Mouse (Mus musculus) MEL (cell line): ENCODE results near the gene Ctns. TPM values are rescaled to one million over a fixed set of nuclear protein-coding genes. Genes with fewer than 3 reads are reported as not detected.

Source experiments
- DNase-seq: peaks from one replicate; pipeline ENCODE4 v3.0.0; 2011; ENCODE audit warnings: low read depth, low spot score
- H3K27ac ChIP-seq: 2 replicates; pipeline ENCODE4 v1.5.1; 2012; ENCODE audit warnings: low read depth, mild to moderate bottlenecking, control low read depth, low read length, moderate library complexity; ENCODE audit not compliant: control insufficient read depth
- H3K27me3 ChIP-seq, 2 experiments: fragments of 150-350 bp in 1 of 2; sonication (generic) in 1 of 2; 2 replicates each; pipeline ENCODE4 v1.6.1; 2012; ENCODE audit warnings: low read length in 2 of 2, mild to moderate bottlenecking in 2 of 2, improper control_type of control experiment in 1 of 2, moderate library complexity in 1 of 2; ENCODE audit not compliant: insufficient read depth in 2 of 2, control insufficient read depth in 1 of 2
- H3K36me3 ChIP-seq, 2 experiments: 2 replicates each; pipeline ENCODE4 v1.6.1; 2012 to 2014; ENCODE audit warnings: low read length in 2 of 2, improper control_type of control experiment in 1 of 2, inconsistent platforms in 1 of 2, mild to moderate bottlenecking in 1 of 2; ENCODE audit not compliant: insufficient read depth in 2 of 2, control insufficient read depth in 1 of 2
- H3K4me1 ChIP-seq, 2 experiments: fragments of 150-350 bp in 1 of 2; sonication (generic) in 1 of 2; 2 replicates each; pipeline ENCODE4 v1.6.1; 2012; ENCODE audit warnings: low read length in 2 of 2, improper control_type of control experiment in 1 of 2, mild to moderate bottlenecking in 1 of 2; ENCODE audit not compliant: insufficient read depth in 2 of 2, control insufficient read depth in 1 of 2
- H3K4me3 ChIP-seq, 2 experiments: fragments of 150-350 bp in 1 of 2; sonication (generic) in 1 of 2; 2 replicates each; pipeline ENCODE4 v1.5.1; 2012; ENCODE audit warnings: low read depth in 2 of 2, low read length in 2 of 2, mild to moderate bottlenecking in 2 of 2, moderate library complexity in 2 of 2, control low read depth in 1 of 2, improper control_type of control experiment in 1 of 2; ENCODE audit not compliant: control insufficient read depth in 1 of 2, insufficient read depth in 1 of 2
- H3K79me2 ChIP-seq: 2 replicates; pipeline ENCODE4 v1.6.1; 2012; ENCODE audit warnings: mild to moderate bottlenecking, low read length, moderate library complexity; ENCODE audit not compliant: control insufficient read depth, poor library complexity, insufficient read depth
- H3K9ac ChIP-seq: 2 replicates; pipeline ENCODE4 v1.6.1; 2012; ENCODE audit warnings: low read depth, mild to moderate bottlenecking, control low read depth, low read length, moderate library complexity; ENCODE audit not compliant: control insufficient read depth, poor library complexity, severe bottlenecking
- H3K9me3 ChIP-seq: fragments of 150-350 bp; sonication (generic); replicated peaks from 2 replicates; pipeline ENCODE4 v1.6.1; 2012; ENCODE audit warnings: mild to moderate bottlenecking, low read length, improper control_type of control experiment, moderate library complexity; ENCODE audit not compliant: insufficient read depth
- BHLHE40 ChIP-seq: IDR thresholded peaks from 2 replicates; pipeline ENCODE4 v1.6.1; 2012; ENCODE audit warnings: low read depth, mild to moderate bottlenecking, inconsistent platforms, low read length, improper control_type of control experiment, borderline replicate concordance
- CHD1 ChIP-seq: IDR thresholded peaks from 2 replicates; pipeline ENCODE4 v1.6.1; 2012; ENCODE audit warnings: low read depth, mild to moderate bottlenecking, inconsistent platforms, low read length, improper control_type of control experiment
- CHD2 ChIP-seq: IDR thresholded peaks from 2 replicates; pipeline ENCODE4 v1.6.1; 2011; ENCODE audit warnings: low read length, improper control_type of control experiment
- CTCF ChIP-seq, 3 experiments: IDR thresholded peaks in 2 of 3; conservative IDR thresholded peaks in 1 of 3; 2 replicates each; pipeline ENCODE4 v1.5.1; 2011 to 2012; ENCODE audit warnings: low read length in 3 of 3, low read depth in 2 of 3, mild to moderate bottlenecking in 2 of 3, improper control_type of control experiment in 1 of 3, inconsistent platforms in 1 of 3, mixed read lengths in 1 of 3, moderate library complexity in 1 of 3; ENCODE audit not compliant: control insufficient read depth in 1 of 3, insufficient read depth in 1 of 3, poor library complexity in 1 of 3, severe bottlenecking in 1 of 3
- E2F4 ChIP-seq: IDR thresholded peaks from 2 replicates; pipeline ENCODE4 v1.6.1; 2011; ENCODE audit warnings: low read depth, low read length, improper control_type of control experiment, borderline replicate concordance
- ELF1 ChIP-seq: IDR thresholded peaks from 2 replicates; pipeline ENCODE4 v1.6.1; 2014; ENCODE audit warnings: low read depth, mild to moderate bottlenecking, inconsistent platforms, low read length, improper control_type of control experiment, moderate library complexity
- EP300 ChIP-seq, 2 experiments: IDR thresholded peaks; 2 replicates each; pipeline ENCODE4 v1.6.1; 2011; ENCODE audit warnings: improper control_type of control experiment in 2 of 2, low read length in 2 of 2, low read depth in 1 of 2, mild to moderate bottlenecking in 1 of 2
- ETS1 ChIP-seq: IDR thresholded peaks from 2 replicates; pipeline ENCODE4 v1.6.1; 2012; ENCODE audit warnings: low read depth, mild to moderate bottlenecking, inconsistent platforms, low read length, improper control_type of control experiment, moderate library complexity
- GABPA ChIP-seq: IDR thresholded peaks from 2 replicates; pipeline ENCODE4 v1.6.1; 2012; ENCODE audit warnings: low read depth, mild to moderate bottlenecking, inconsistent platforms, low read length, improper control_type of control experiment, moderate library complexity
- GATA1 ChIP-seq: IDR thresholded peaks from 2 replicates; pipeline ENCODE4 v1.6.1; 2011; ENCODE audit warnings: low read depth, low read length, improper control_type of control experiment
- KAT2A ChIP-seq: conservative IDR thresholded peaks from 2 replicates; pipeline ENCODE4 v1.6.1; 2012; ENCODE audit warnings: low read depth, low read length, improper control_type of control experiment, inconsistent platforms
- MAFK ChIP-seq: IDR thresholded peaks from 2 replicates; pipeline ENCODE4 v1.6.1; 2011; ENCODE audit warnings: low read depth, mild to moderate bottlenecking, low read length, improper control_type of control experiment, borderline replicate concordance
- MEF2A ChIP-seq: IDR thresholded peaks from 2 replicates; pipeline ENCODE4 v1.6.1; 2014; ENCODE audit warnings: low read depth, mild to moderate bottlenecking, inconsistent platforms, low read length, improper control_type of control experiment; ENCODE audit not compliant: poor library complexity, insufficient replicate concordance, severe bottlenecking; ENCODE audit errors: extremely low read depth
- MXI1 ChIP-seq: IDR thresholded peaks from 2 replicates; pipeline ENCODE4 v1.6.1; 2011; ENCODE audit warnings: mild to moderate bottlenecking, low read depth, low read length, improper control_type of control experiment
- MYB ChIP-seq: IDR thresholded peaks from 2 replicates; pipeline ENCODE4 v1.6.1; 2011; ENCODE audit warnings: mild to moderate bottlenecking, low read depth, low read length, improper control_type of control experiment
- MYC ChIP-seq: IDR thresholded peaks from 2 replicates; pipeline ENCODE4 v1.6.1; 2011; ENCODE audit warnings: low read depth, mild to moderate bottlenecking, low read length, improper control_type of control experiment, moderate library complexity
- NRF1 ChIP-seq: IDR thresholded peaks from 2 replicates; pipeline ENCODE4 v1.6.1; 2014; ENCODE audit warnings: low read depth, mild to moderate bottlenecking, inconsistent platforms, low read length, improper control_type of control experiment, moderate library complexity; ENCODE audit not compliant: poor library complexity, insufficient read depth, severe bottlenecking
- POLR2A ChIP-seq, 2 experiments: IDR thresholded peaks; 2 replicates each; pipeline ENCODE4 v1.6.1; 2011 to 2012; ENCODE audit warnings: low read length in 2 of 2, mild to moderate bottlenecking in 2 of 2, control low read depth in 1 of 2, improper control_type of control experiment in 1 of 2, low read depth in 1 of 2, moderate library complexity in 1 of 2; ENCODE audit not compliant: control insufficient read depth in 1 of 2, insufficient read depth in 1 of 2, poor library complexity in 1 of 2
- POLR2AphosphoS2 ChIP-seq: IDR thresholded peaks from 2 replicates; pipeline ENCODE4 v1.6.1; 2011; ENCODE audit warnings: low read length, improper control_type of control experiment
- POLR2AphosphoS5 ChIP-seq: IDR thresholded peaks from 2 replicates; pipeline ENCODE4 v1.6.1; 2012; ENCODE audit warnings: low read depth, borderline replicate concordance, mild to moderate bottlenecking, inconsistent platforms, low read length, moderate library complexity, mixed read lengths
- RAD21 ChIP-seq: IDR thresholded peaks from 2 replicates; pipeline ENCODE4 v1.6.1; 2011; ENCODE audit warnings: mild to moderate bottlenecking, low read depth, low read length, improper control_type of control experiment
- RCOR1 ChIP-seq: IDR thresholded peaks from 2 replicates; pipeline ENCODE4 v1.6.1; 2012; ENCODE audit warnings: low read depth, mild to moderate bottlenecking, inconsistent platforms, low read length, improper control_type of control experiment
- SIN3A ChIP-seq: IDR thresholded peaks from 2 replicates; pipeline ENCODE4 v1.6.1; 2012; ENCODE audit warnings: low read length, improper control_type of control experiment, inconsistent platforms
- TBP ChIP-seq: IDR thresholded peaks from 2 replicates; pipeline ENCODE4 v1.8.0; 2011; ENCODE audit warnings: low read depth, low read length, improper control_type of control experiment
- UBTF ChIP-seq: IDR thresholded peaks from 2 replicates; pipeline ENCODE4 v1.6.1; 2012; ENCODE audit warnings: low read depth, mild to moderate bottlenecking, inconsistent platforms, low read length, improper control_type of control experiment, moderate library complexity, borderline replicate concordance; ENCODE audit not compliant: insufficient read depth
- USF1 ChIP-seq: IDR thresholded peaks from 2 replicates; pipeline ENCODE4 v1.6.1; 2014; ENCODE audit warnings: low read depth, mild to moderate bottlenecking, inconsistent platforms, low read length, improper control_type of control experiment, moderate library complexity
- USF2 ChIP-seq, 2 experiments: IDR thresholded peaks; 2 replicates each; pipeline ENCODE4 v1.6.1; 2011 to 2012; ENCODE audit warnings: improper control_type of control experiment in 2 of 2, low read length in 2 of 2, borderline replicate concordance in 1 of 2, inconsistent platforms in 1 of 2, low read depth in 1 of 2, mild to moderate bottlenecking in 1 of 2; ENCODE audit not compliant: insufficient read depth in 1 of 2
- ZC3H11A ChIP-seq: IDR thresholded peaks from 2 replicates; pipeline ENCODE4 v1.6.1; 2012; ENCODE audit warnings: low read depth, mild to moderate bottlenecking, inconsistent platforms, low read length, improper control_type of control experiment
- ZMIZ1 ChIP-seq: IDR thresholded peaks from 2 replicates; pipeline ENCODE4 v1.6.1; 2012; ENCODE audit warnings: low read depth, mild to moderate bottlenecking, inconsistent platforms, low read length, improper control_type of control experiment, moderate library complexity
- polyA plus RNA-seq, 2 experiments: library from polyadenylated mRNA; stranded (reverse) in 1 of 2; unstranded in 1 of 2; fragments of >175 nt in 1 of 2; fragments of >200 nt in 1 of 2; gene quantifications; 2 replicates each; pipeline versions ENCODE4 v1.2.1 to v1.2.4; 2012; ENCODE audit warnings: low replicate concordance in 2 of 2, low read depth in 1 of 2; ENCODE audit not compliant: insufficient read length in 2 of 2, insufficient read depth in 1 of 2, missing spikeins in 1 of 2
- total RNA-seq: library from RNA; depleted of rRNA; stranded (reverse); fragments of 300-350 nt; gene quantifications from 2 replicates; pipeline ENCODE4 v1.2.3, GENCODE M21; 2012

Ctns gene
- total and polyA plus RNA-seq, 3 experiments: 5.4 to 9.4 TPM; not detected in 1

GRCm38 (mm10) chr11:73137591-73138501 is 61.0 kb downstream of the Ctns start, which contains the start of gene Haspin (continued):
- TF ChIP-seq POLR2A (IDR thresholded peaks at IDR 0.05; ENCODE audit: control insufficient read depth in 1 of 2, insufficient read depth in 1 of 2, low read depth in 1 of 2, low read length in 2 of 2, poor library complexity in 1 of 2) (peak; percentile 94 to 96), MAFK (peak; percentile 10; the same call in 1 of the 2 replicates), ZC3H11A (no peak; the same call in 1 of the 2 replicates), POLR2AphosphoS2 (peak; percentile 52; the same call in 1 of the 2 replicates), CTCF (IDR thresholded peaks at IDR 0.05 in 2 of 3, conservative IDR thresholded peaks at IDR 0.05 in 1 of 3; ENCODE audit: control insufficient read depth in 1 of 3, insufficient read depth in 1 of 3, low read depth in 2 of 3, low read length in 3 of 3, poor library complexity in 1 of 3, severe bottlenecking in 1 of 3) (peak; percentile 80 to 100 (median 96)), ELF1 (peak; percentile 74; the same call in 1 of the 2 replicates), MYC (0 out of 2 replicates have a peak, but pooled peaks have one; percentile 8), MEF2A (no peak), SIN3A (peak; percentile 95), MYB (no peak), GABPA (no peak), UBTF (0 out of 2 replicates have a peak, but pooled peaks have one; percentile 39), ETS1 (peak; percentile 11; the same call in 1 of the 2 replicates), USF2 (IDR thresholded peaks at IDR 0.05; ENCODE audit: borderline replicate concordance in 1 of 2, insufficient read depth in 1 of 2, low read depth in 1 of 2, low read length in 2 of 2) (no peak), EP300 (IDR thresholded peaks at IDR 0.05; ENCODE audit: low read depth in 1 of 2, low read length in 2 of 2) (no peak), CHD2 (peak; percentile 97), NRF1 (peak; percentile 46; the same call in 1 of the 2 replicates), ZMIZ1 (peak; percentile 83), POLR2AphosphoS5 (no peak), BHLHE40 (no peak)

- Histone ChIP-seq H3K79me2 (peaks cover 57% of the 10 kb centered on the region), H3K27me3 (no peaks in the 10 kb centered on the region), H3K9ac (peak overlapping the region; percentile 97), H3K4me3 (peak overlapping the region; percentile 87 to 97), H3K4me1 (peaks cover 4 to 44% of the 10 kb centered on the region in 2 experiments), H3K9me3 (no peaks in the 10 kb centered on the region), H3K36me3 (peaks cover 0 to 41% of the 10 kb centered on the region in 2 experiments; a peak in 3 of 4 replicates), H3K27ac (peak overlapping the region; percentile 22; the same call in 1 of the 2 replicates)
- peak; percentile 75 for DNase-seq
- TF ChIP-seq MXI1 (no peak), ZMIZ1 (no peak), TBP (no peak), E2F4 (0 out of 2 replicates have a peak, but pooled peaks have one; percentile 16), MEF2A (no peak), RAD21 (no peak), MYC (no peak), ELF1 (no peak), KAT2A (no peak), SIN3A (0 out of 2 replicates have a peak, but pooled peaks have one; percentile 49), CHD1 (peak; percentile 86; the same call in 1 of the 2 replicates), RCOR1 (no peak), BHLHE40 (no peak), CTCF (IDR thresholded peaks at IDR 0.05 in 2 of 3, conservative IDR thresholded peaks at IDR 0.05 in 1 of 3; ENCODE audit: control insufficient read depth in 1 of 3, insufficient read depth in 1 of 3, low read depth in 2 of 3, low read length in 3 of 3, poor library complexity in 1 of 3, severe bottlenecking in 1 of 3) (no peak), USF1 (no peak), ETS1 (no peak; the same call in 1 of the 2 replicates), POLR2A (IDR thresholded peaks at IDR 0.05; ENCODE audit: control insufficient read depth in 1 of 2, insufficient read depth in 1 of 2, low read depth in 1 of 2, low read length in 2 of 2, poor library complexity in 1 of 2) (peak in 1 of 2 experiments; percentile 34; a peak in 1 of 4 replicates), GATA1 (no peak)
These were observed 61.7 kb downstream of the Ctns start for GRCm38 (mm10) chr11:73137116-73137515.
